Mouse (Mus musculus): ENCODE measurements around the gene Stt3a.
A peak's percentile ranks its signal among the peaks of the same experiment; 100 is the strongest.

The Stt3a gene

DNA sequence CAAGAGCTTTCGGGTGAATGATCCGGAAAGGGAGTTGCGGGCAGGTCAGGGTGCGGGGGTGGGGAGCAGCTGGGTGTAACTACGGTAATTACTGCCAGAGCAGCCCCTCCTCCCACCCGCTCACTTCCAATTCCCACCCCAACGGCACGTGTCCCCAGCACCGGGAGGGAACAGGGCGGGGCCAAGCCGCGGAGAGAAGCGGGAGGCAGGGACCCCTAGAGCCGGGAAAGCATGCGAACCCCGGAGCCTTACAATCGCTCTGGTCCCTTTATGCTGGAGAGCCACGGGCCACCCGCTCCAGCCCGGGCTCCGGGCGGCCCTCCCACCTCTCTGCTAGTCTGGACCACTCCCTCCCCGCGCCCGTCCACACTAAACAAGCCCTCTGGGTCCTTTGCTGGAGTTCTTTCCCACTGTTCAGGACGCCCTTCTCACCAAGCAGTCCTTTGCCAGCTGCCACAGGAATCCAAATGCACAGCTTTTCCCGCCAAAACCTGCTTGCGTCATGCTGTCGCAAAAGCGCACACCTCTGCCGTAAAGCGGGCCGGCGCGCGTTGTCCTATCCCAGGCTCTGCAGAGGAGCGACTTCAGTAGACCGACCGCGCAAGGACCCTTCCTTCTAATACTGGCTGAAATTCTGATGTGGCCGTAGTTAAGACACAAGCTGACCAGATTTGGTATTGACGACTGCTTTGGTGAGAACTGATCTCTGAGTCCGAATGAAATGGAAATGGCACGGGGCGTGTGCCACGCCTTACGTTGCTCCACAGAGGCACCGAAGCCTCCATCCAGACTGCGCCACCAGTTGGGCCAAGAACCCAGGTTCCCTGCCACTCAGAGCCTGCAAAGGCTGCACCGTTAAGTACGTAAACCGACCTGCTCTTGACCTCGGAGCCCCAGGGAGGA lies 41.1 kb downstream of the Stt3a start:
- peak; percentile 92 to 98 for DNase-seq (ENCODE audit: inconsistent age in 2 of 2, low spot score in 1 of 2)

DNA sequence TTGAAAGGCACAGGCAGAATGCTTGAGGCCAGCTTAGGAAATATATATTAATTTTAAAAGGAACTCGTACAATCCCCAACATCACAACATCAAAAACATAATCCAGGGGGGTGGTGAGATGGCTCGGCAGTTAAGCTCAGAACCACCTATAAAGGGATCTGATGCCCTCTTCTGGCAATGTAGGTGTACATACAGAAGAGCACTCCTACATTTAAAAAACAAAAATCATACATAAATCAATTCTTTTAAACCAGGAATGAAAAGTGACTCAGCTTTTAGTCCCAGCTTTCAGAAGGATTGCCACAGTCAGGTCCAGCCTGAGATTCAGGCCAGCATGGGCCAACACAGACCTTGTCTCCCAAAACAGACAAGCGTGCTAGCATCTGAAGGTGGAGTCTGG lies 50.9 kb downstream of the Stt3a start:
- DNase-seq (ENCODE audit: inconsistent age in 2 of 2, low spot score in 1 of 2) = no peak

DNA sequence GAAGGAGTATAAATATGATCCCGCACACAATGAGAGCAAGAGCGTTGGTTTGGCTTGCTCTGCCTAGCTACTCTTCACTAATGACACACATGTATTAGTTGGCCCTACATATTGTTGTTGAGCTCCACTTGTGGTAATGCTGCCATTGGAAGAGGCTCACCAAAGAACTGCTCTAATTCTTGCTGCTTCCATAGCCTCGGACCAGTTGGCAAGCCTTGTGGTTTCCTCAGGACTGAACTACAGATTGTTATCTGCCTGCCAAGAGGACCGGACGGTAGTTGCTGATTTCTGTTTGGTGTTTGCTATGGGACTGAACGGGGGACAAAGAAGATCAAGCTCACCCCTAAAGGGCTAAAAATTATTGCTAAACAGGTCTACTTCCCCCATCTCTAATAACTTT lies 60.2 kb downstream of the Stt3a start:
- no peak for DNase-seq (ENCODE audit: inconsistent age in 2 of 2, low spot score in 1 of 2)

DNA sequence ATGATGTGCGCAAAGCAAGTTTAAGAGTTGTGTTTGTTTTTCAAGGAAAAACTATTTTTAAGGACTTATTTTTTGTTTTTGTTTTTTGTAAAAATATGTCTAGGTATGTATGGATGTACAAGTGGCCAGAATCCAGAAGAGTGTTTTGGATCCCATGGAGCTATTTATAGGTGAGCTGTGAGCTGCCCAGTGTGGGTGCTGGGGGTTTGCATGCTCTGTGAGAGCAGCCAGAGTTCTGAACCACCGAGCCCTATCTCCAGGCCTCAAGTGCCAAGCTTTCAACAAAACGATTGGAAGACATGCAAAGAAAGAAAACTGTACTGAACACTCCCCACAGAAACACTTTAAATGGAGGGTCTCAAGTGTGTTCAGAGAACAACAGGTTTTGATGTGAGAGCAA lies 61.6 kb downstream of the Stt3a start:
- no peak for DNase-seq (ENCODE audit: inconsistent age in 2 of 2, low spot score in 1 of 2)

DNA sequence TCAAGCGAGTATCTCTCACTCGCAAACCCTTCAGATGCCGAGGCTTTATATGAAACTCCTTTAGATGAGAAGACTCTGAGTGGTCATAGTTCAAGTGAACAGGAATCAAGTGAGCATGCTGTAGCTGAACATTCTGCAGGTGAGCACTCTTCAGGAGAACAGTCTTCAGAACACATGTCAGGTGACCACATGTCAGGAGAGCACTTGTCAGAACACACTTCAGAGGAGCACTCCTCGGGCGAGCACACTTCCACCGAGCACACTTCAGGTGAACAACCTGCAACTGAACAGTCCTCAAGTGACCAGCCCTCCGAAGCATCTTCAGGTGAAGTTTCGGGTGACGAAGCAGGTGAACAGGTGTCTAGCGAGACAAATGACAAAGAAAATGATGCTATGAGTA lies 73.2 kb downstream of the Stt3a start:
- no peak for DNase-seq (ENCODE audit: inconsistent age in 2 of 2, low spot score in 1 of 2)

DNA sequence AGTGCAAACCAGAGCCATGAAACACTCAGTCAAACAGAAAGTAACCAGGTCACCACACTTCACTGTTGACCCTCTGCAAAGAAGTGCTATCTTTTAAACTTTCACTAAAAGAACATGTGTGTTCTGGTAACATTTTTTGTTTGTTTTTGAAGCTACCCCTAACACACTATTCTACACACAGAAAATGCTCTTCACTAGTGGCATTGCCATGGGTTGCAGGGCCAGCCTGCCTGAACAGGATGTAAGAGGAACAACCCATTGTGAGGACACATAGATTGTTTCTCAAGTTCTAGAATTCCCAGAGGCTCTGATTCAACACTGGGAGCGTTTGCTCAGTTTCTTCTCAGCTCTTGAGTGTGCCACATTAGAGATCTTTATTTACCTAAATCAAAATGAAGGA lies 74.6 kb downstream of the Stt3a start, which contains the start of gene Acrv1:
Gene Acrv1, plus strand, starts transcription at position 301 of the 400 bp plus-strand sequence.
- no peak for DNase-seq (ENCODE audit: inconsistent age in 2 of 2, low spot score in 1 of 2)

DNA sequence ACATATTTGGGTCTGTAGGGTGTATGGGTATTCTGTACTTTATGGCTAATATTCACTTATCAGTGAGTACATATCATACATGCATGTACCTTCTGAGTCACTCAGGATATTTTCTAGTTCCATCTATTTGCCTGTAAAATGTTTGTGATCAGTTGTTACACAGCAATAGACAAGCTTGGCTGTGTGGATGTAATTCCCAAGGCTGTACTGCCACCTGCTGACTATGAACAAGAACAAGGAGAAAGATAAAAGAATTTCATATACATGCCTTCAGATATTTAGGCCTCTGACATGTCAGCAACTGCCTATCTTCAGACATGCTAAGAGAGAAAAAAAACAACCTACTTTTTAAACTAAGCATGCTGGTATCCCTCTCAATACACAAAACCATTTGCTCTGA lies 80.2 kb downstream of the Stt3a start:
- DNase-seq (ENCODE audit: inconsistent age in 2 of 2, low spot score in 1 of 2) = peak in 1 of 2 experiments; percentile 51

DNA sequence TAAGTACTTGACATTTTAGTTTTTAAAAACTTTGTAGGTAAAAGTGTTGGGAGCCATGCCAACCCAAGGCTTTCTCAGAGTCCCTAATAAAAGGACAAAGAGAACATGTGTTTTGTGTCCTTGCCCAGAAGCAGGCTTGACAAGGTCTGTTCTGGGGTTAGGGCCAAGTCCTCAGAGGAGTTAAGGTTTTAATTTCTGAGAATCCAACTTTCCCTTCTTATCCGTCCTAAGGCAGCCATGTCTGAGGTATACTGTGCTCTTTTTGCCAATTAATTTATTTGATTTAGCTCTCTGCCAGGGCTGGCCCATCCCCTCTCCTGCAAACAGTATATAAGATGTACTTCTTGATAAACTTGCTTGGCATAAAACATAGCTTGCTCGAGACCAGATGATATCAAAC lies 86.1 kb downstream of the Stt3a start:
- DNase-seq (ENCODE audit: inconsistent age in 2 of 2, low spot score in 1 of 2) = peak in 1 of 2 experiments; percentile 20

Data from adrenal gland, adult (tissue).